Mouse (Mus musculus) heart, postnatal 10 days (tissue): ENCODE measurements at regions not wholly inside any gene's neighbourhood (a gene's known extent, or its start where the extent isn't known, plus 50 kb on each side); places are given as distances from the start of the nearest gene placed in this dataset.

Experiments
- DNase-seq, 2 experiments: peaks; one replicate each; pipeline ENCODE4 v3.0.0; 2021
- intact Hi-C: fragments of 180-260 bp; cut with DNase I; formaldehyde crosslinking; loops from one replicate; pipeline ENCODE4 v1.15.1; 2025

GRCm38 (mm10) chr13:80502927-80503326 is 380.3 kb upstream of the Arrdc3 start:
- intact Hi-C loops: no loop called here
- DNase-seq: no peak

- intact Hi-C loops: loop anchor here (10.0 kb wide), 1 partner anchor 230 kb away; no protein-coding TSS in a partner anchor
- no peak for DNase-seq
Measured at GRCm38 (mm10) chr13:80514171-80514981, 368.8 kb upstream of the Arrdc3 start.

GRCm38 (mm10) chr13:80514982-80515253 is 368.3 kb upstream of the Arrdc3 start:
- intact Hi-C loops: loop anchor here (10.0 kb wide), 1 partner anchor 230 kb away; no protein-coding TSS in a partner anchor
- no peak for DNase-seq

- intact Hi-C loops: loop anchor here (10.0 kb wide), 1 partner anchor 226 kb away; no protein-coding TSS in a partner anchor
- no peak for DNase-seq
Measured at GRCm38 (mm10) chr13:80518836-80519235, 364.3 kb upstream of the Arrdc3 start.

GRCm38 (mm10) chr13:80519792-80520191 is 363.4 kb upstream of the Arrdc3 start:
- DNase-seq: peak; percentile 18 to 21
- intact Hi-C loops: loop anchor here (10.0 kb wide), 1 partner anchor 225 kb away; no protein-coding TSS in a partner anchor

- intact Hi-C loops: no loop called here
- peak; percentile 75 to 80 for DNase-seq
Measured at GRCm38 (mm10) chr13:80535755-80536350, 347.3 kb upstream of the Arrdc3 start.

- intact Hi-C loops: no loop called here
- no peak for DNase-seq
Measured at GRCm38 (mm10) chr13:80544951-80545350, 338.2 kb upstream of the Arrdc3 start.

- peak; percentile 23 to 25 for DNase-seq
Measured at GRCm38 (mm10) chr13:80557156-80557555, 326.0 kb upstream of the Arrdc3 start.

More at GRCm38 (mm10) chr13:80557156-80557555, 326.0 kb upstream of the Arrdc3 start:
- intact Hi-C loops: no loop called here
